Mouse (Mus musculus): Measurements from ENCODE around the gene Actl7b. TPM values are rescaled to one million over a fixed set of nuclear protein-coding genes. Genes with fewer than 3 reads are reported as not detected.

Actl7b gene
- polyA plus RNA-seq, 1 experiment: not detected

GRCm38 (mm10) chr4:56747456-56747855 is 6.2 kb upstream of the Actl7b start:
- 95% methylated on average over 9 of the region's 9 CpGs for WGBS
- no peaks in the 10 kb centered on the region for H3K4me1 ChIP-seq (ENCODE audit: control insufficient read depth, insufficient read depth, insufficient read length, low read length)
- TF ChIP-seq CTCF (IDR thresholded peaks at IDR 0.05; ENCODE audit: extremely low read depth, insufficient read length, insufficient replicate concordance, low read depth, low read length) (no peak), POLR2A (IDR thresholded peaks at IDR 0.05; ENCODE audit: low read depth, low read length) (no peak)
- no peaks in the 10 kb centered on the region for H3K27me3 ChIP-seq (ENCODE audit: control insufficient read depth, insufficient read depth, low read length)
- H3K4me3 ChIP-seq (ENCODE audit: low read depth, low read length): no peak overlapping the region
- no peak overlapping the region for H3K27ac ChIP-seq (ENCODE audit: insufficient read depth, low read depth, low read length)
- peaks cover 22% of the 10 kb centered on the region for H3K36me3 ChIP-seq (ENCODE audit: control insufficient read depth, insufficient read depth, low read length)

GRCm38 (mm10) chr4:56746345-56746744 is 5.1 kb upstream of the Actl7b start:
- WGBS: 95% methylated on average over 2 of the region's 2 CpGs
- Histone ChIP-seq H3K27ac (ENCODE audit: insufficient read depth, low read depth, low read length) (no peak overlapping the region), H3K4me3 (ENCODE audit: low read depth, low read length) (no peak overlapping the region), H3K4me1 (ENCODE audit: control insufficient read depth, insufficient read depth, insufficient read length, low read length) (no peaks in the 10 kb centered on the region), H3K27me3 (ENCODE audit: control insufficient read depth, insufficient read depth, low read length) (no peaks in the 10 kb centered on the region), H3K36me3 (ENCODE audit: control insufficient read depth, insufficient read depth, low read length) (peaks cover 20% of the 10 kb centered on the region)
- no peak for TF ChIP-seq POLR2A (IDR thresholded peaks at IDR 0.05; ENCODE audit: low read depth, low read length)
- no peak for TF ChIP-seq CTCF (IDR thresholded peaks at IDR 0.05; ENCODE audit: extremely low read depth, insufficient read length, insufficient replicate concordance, low read depth, low read length)

- no peaks in the 10 kb centered on the region for H3K27me3 ChIP-seq (ENCODE audit: control insufficient read depth, insufficient read depth, low read length)
- H3K27ac ChIP-seq (ENCODE audit: insufficient read depth, low read depth, low read length): no peak within 1 kb of the TSS
- TF ChIP-seq POLR2A (IDR thresholded peaks at IDR 0.05; ENCODE audit: low read depth, low read length) (no peak), CTCF (IDR thresholded peaks at IDR 0.05; ENCODE audit: extremely low read depth, insufficient read length, insufficient replicate concordance, low read depth, low read length) (no peak)
- H3K4me1 ChIP-seq (ENCODE audit: control insufficient read depth, insufficient read depth, insufficient read length, low read length): no peaks in the 10 kb centered on the region
- H3K4me3 ChIP-seq (ENCODE audit: low read depth, low read length): no peak within 1 kb of the TSS
- WGBS: 94% methylated on average over 21 of the region's 21 CpGs
- peaks cover 9% of the 10 kb centered on the region; the same call in 1 of the 2 replicates for H3K36me3 ChIP-seq (ENCODE audit: control insufficient read depth, insufficient read depth, low read length)
These were observed 2.3 kb upstream of the Actl7b start, which contains the start of gene Actl7a for GRCm38 (mm10) chr4:56743363-56744195. TSS of gene Actl7a (plus strand) at chr4:56743413.

DNA sequence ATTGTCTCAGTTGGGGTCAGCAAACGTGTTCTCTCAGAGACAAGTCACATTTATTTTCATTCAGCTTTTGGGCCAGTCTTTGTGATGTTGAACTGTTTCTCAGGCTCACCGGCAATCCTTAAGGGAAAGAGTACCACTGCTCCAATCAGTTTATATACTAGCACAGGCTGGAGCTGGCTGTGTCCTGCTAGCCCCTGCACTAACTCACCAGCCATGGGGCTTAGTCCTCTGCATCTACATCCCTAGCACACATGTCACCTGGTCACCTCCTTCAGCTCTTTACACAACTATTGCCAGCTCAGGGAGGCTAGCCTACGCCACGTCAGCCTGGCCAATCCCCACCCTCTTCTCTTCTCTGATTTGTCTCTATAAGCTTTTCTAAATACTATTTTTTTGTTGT is 1.5 kb upstream of the Actl7b start:
- TF ChIP-seq CTCF (IDR thresholded peaks at IDR 0.05; ENCODE audit: extremely low read depth, insufficient read length, insufficient replicate concordance, low read depth, low read length): no peak
- no peak for TF ChIP-seq POLR2A (IDR thresholded peaks at IDR 0.05; ENCODE audit: low read depth, low read length)
- 87% methylated on average over 4 of the region's 4 CpGs for WGBS
- Histone ChIP-seq H3K27me3 (ENCODE audit: control insufficient read depth, insufficient read depth, low read length) (no peaks in the 10 kb centered on the region), H3K36me3 (ENCODE audit: control insufficient read depth, insufficient read depth, low read length) (peaks cover 8% of the 10 kb centered on the region; the same call in 1 of the 2 replicates), H3K4me3 (ENCODE audit: low read depth, low read length) (no peak overlapping the region), H3K27ac (ENCODE audit: insufficient read depth, low read depth, low read length) (no peak overlapping the region), H3K4me1 (ENCODE audit: control insufficient read depth, insufficient read depth, insufficient read length, low read length) (no peaks in the 10 kb centered on the region)

GRCm38 (mm10) chr4:56740611-56741010 is 632 bp downstream of the Actl7b start:
- H3K27me3 ChIP-seq (ENCODE audit: control insufficient read depth, insufficient read depth, low read length): no peaks in the 10 kb centered on the region
- no peak for TF ChIP-seq POLR2A (IDR thresholded peaks at IDR 0.05; ENCODE audit: low read depth, low read length)
- TF ChIP-seq CTCF (IDR thresholded peaks at IDR 0.05; ENCODE audit: extremely low read depth, insufficient read length, insufficient replicate concordance, low read depth, low read length): no peak
- H3K27ac ChIP-seq (ENCODE audit: insufficient read depth, low read depth, low read length): no peak overlapping the region
- H3K4me3 ChIP-seq (ENCODE audit: low read depth, low read length): no peak overlapping the region
- H3K36me3 ChIP-seq (ENCODE audit: control insufficient read depth, insufficient read depth, low read length): no peaks in the 10 kb centered on the region
- no peaks in the 10 kb centered on the region for H3K4me1 ChIP-seq (ENCODE audit: control insufficient read depth, insufficient read depth, insufficient read length, low read length)
- 95% methylated on average over 20 of the region's 20 CpGs for WGBS

DNA sequence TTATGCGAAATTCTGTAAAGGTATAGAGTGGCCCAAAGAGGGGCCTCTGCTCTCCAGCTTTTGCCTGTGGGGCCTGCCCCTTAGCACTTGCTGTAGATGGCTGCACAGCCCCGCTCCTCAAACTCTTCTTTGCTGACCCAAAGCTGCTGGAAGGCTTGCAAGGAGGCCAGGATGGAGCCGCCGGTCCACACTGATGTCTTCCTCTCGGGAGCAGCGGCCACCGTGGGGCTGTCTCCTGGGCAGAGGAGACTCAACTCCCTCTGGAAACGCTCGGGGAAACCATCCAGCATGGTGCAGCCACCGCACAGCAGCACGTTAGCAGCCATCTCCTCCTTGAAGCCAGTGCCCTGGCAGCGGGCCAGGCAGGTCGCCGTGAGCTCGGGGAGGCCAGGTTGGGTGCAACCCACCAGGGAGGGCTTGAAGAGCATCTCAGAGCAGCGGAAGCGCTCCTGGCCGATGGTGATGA is 1.2 kb downstream of the Actl7b start, which contains the start of gene Gm26657:
TSS of gene Gm26657 (plus strand) at position 51 of the 466 bp plus-strand sequence.
- no peak within 1 kb of the TSS for H3K27ac ChIP-seq (ENCODE audit: insufficient read depth, low read depth, low read length)
- no peaks in the 10 kb centered on the region for H3K4me1 ChIP-seq (ENCODE audit: control insufficient read depth, insufficient read depth, insufficient read length, low read length)
- no peak within 1 kb of the TSS for H3K4me3 ChIP-seq (ENCODE audit: low read depth, low read length)
- TF ChIP-seq CTCF (IDR thresholded peaks at IDR 0.05; ENCODE audit: extremely low read depth, insufficient read length, insufficient replicate concordance, low read depth, low read length) (no peak), POLR2A (IDR thresholded peaks at IDR 0.05; ENCODE audit: low read depth, low read length) (no peak)
- WGBS: 82% methylated on average over 18 of the region's 18 CpGs
- no peaks in the 10 kb centered on the region for H3K27me3 ChIP-seq (ENCODE audit: control insufficient read depth, insufficient read depth, low read length)
- no peaks in the 10 kb centered on the region for H3K36me3 ChIP-seq (ENCODE audit: control insufficient read depth, insufficient read depth, low read length)

GRCm38 (mm10) chr4:56725839-56726238 is 15.4 kb downstream of the Actl7b start:
- no peaks in the 10 kb centered on the region for H3K36me3 ChIP-seq (ENCODE audit: control insufficient read depth, insufficient read depth, low read length)
- no peaks in the 10 kb centered on the region for H3K4me1 ChIP-seq (ENCODE audit: control insufficient read depth, insufficient read depth, insufficient read length, low read length)
- H3K27ac ChIP-seq (ENCODE audit: insufficient read depth, low read depth, low read length): no peak overlapping the region
- H3K4me3 ChIP-seq (ENCODE audit: low read depth, low read length): no peak overlapping the region
- H3K27me3 ChIP-seq (ENCODE audit: control insufficient read depth, insufficient read depth, low read length): no peaks in the 10 kb centered on the region
- 59% methylated on average over 8 of the region's 8 CpGs for WGBS
- no peak for TF ChIP-seq POLR2A (IDR thresholded peaks at IDR 0.05; ENCODE audit: low read depth, low read length)
- TF ChIP-seq CTCF (IDR thresholded peaks at IDR 0.05; ENCODE audit: extremely low read depth, insufficient read length, insufficient replicate concordance, low read depth, low read length): peak; percentile 26; the same call in 1 of the 2 replicates
